Mouse (Mus musculus) gastrocnemius, adult 18-20 months (tissue): Measurements from ENCODE around the gene Spats2l. TPM values are rescaled to one million over a fixed set of nuclear protein-coding genes. Genes with fewer than 3 reads are reported as not detected.

Experiments
- DNase-seq: peaks from one replicate; pipeline ENCODE4 v3.0.0; 2021; ENCODE audit warnings: low spot score
- total RNA-seq, 2 experiments: library from RNA; stranded (reverse); gene quantifications; 2 replicates each; pipeline ENCODE4 v1.2.3; 2021

Spats2l gene
- total RNA-seq, 2 experiments from 2014 or later = 2.3 to 2.6 TPM

DNA sequence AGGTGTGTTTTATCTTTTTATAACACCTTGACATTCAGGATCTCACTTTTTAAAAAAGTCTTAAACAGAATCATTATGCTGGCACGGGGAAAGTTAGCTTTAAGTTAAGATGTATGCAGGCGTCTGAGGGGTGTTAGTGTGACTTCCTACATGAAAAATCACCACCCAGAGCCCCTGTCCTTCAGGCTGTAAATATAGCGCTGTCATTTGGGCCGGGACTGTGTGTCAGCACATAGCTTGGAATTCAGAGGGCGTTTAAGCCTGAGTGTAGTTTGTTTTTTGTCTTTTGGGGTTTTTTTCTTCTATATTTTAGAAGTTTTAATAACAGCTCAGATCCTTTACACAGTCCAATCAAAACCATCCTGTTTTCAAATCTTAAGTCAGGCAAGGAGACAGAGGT is 115.8 kb downstream of the Spats2l start:
- no peak for DNase-seq

DNA sequence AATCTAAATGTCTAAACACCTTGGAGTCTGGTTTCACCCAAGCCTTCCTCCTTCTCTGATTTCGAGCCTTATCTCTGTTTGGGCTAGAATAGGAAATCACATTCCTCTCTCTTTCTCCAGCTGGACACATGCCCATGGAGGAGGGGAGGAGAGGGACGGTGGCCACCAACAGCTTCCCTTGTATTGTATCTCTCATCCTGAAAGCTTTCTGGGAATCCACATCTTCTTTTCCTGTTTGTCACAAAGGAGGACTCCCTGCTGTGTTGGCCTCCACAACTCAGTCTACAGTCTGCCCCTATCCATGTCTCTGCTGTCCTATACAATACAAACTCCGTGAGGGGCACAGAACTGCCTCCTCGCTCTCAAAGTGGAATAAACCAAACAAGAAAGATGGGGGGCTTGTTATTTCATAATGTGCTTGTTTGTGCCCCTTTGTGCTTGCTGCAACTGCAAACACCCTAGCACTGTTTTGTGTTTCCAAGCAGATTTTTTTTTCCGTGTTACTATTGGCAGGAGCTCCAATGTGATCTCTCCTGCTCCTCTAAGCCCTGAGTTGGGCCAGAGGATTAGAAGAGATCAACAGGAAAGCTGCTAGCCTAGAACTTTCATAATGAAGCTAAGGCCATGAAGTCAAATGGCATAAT is 116.4 kb downstream of the Spats2l start:
- no peak for DNase-seq

DNA sequence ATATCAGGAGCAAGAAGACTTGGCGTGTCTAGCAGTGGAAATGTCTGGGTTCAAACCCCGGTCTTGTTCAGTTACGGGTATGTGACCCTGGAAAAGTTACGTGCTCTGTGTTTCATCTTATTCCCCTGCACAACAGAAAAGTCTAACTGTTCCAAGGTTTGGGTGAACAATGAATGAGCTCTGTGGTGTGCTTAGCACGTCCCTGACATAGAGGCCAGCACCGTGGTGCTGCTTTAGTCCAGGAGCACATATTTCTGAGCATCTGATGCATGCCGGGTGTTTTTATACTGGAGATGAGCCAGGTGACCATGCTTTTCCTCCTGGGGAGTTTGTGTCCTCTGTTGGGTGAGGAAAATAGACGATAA is 116.9 kb downstream of the Spats2l start:
- no peak for DNase-seq

DNA sequence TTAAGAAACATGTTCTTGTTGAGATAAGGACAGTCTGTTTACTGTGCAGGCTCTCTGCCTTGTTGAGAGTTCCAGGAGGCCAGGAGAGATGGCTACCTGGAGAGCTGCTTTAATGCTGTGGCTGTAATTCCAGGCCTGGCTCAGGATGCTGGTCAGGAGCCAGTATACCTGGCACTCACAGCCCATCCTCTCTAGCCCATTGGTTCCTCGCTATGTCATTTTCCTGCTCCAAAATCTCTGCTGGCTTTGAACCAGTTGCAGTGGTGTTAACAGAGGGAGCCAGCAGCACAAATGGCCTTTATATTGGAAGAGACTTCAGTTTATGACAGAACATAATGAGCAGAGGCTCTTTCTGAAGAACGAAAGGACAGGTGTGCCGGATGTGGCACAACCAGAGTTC is 127.5 kb downstream of the Spats2l start:
- DNase-seq = no peak

DNA sequence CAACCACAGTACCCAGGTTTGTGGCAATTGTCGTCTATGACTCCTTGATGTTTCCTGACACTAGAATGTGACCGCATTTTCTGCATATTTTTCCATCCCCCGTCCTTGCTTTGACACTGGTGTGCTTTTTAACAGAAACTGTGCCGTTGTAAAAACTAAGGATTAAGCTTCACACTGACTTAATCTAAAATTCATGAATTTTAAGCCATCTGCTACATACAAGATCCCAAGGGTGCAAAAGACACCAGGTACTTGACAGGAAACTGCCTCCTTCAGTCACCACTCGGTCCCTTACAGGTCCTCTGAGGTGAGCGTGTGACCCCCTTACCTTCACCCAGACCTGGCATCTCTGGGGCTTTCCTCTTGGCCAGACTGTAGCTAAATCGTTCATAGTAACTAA is 129.8 kb downstream of the Spats2l start:
- no peak for DNase-seq

DNA sequence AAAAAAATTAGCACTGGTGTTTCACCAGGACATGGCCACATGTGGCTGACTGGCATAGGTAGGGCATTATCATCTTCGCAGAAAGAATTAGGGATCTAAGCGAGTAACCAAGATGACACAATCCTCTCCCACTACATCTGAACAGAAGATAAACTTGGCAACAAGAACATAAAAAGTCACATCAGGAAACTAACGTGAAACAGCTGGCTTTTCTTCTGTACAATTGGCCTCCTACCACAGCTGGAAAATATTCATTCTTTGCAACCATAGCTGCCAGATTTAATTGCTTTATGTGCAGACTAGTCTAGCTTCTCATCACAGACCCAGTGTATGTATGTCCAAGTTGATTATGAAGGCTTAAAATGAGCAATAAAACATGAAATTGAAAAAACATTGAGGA is 131.9 kb downstream of the Spats2l start:
- DNase-seq = no peak

DNA sequence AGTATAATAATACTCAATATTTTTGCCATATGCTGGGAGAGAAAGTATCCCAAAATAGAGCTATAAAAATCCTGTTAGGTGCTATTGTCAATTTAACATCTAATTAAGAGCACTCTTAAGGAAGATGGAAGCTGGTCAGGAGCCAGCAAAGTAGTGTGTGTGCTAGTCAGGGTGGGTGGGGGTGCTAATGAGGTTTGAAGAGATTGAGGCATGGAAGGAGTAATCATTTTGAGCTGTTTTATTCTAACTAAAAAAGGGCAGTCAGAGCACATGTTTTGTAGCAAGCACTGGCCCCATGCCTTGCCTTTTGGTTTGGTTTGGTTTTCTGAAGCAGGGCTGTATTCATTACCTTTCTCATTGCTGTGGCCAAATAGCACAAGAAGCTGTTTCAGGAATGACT is 132.3 kb downstream of the Spats2l start:
- no peak for DNase-seq

DNA sequence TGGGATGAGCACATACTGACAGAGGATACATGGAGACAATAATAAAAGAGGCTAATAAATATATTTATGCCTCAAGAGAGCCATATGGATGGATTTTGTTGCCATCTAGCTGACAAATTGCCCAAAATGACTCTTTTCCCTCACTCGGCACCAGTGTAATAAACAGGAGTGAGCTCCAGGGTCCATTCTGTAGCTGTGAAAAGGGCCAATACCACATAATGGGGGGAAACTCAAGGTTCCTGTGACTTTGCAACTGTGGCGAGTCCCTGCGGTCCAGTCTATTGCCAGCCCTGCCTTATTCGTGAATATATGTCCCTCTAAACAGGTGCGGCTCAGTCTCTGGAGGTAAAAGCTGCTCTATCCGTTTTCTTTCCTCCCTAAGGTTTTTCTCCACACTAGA is 137.6 kb downstream of the Spats2l start:
- DNase-seq = no peak

DNA sequence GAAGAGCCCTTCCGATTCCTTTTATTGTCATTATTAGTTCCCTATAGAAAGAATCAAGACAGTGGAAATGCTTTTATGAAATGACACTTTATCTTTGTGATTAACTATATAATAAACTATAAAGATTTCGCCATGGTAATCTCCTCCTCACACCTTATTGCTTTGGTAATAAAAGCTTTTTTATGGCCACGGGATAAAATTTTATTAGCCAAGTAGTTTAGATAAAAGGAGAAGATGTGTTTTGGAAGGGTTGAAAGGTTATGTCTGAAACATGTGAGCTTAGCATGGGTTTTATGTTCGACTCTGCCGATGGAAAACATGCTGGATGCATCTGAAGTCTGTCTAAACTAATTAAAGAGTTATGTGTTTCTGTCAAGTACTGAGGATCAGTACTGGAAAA is 143.4 kb downstream of the Spats2l start:
- no peak for DNase-seq

DNA sequence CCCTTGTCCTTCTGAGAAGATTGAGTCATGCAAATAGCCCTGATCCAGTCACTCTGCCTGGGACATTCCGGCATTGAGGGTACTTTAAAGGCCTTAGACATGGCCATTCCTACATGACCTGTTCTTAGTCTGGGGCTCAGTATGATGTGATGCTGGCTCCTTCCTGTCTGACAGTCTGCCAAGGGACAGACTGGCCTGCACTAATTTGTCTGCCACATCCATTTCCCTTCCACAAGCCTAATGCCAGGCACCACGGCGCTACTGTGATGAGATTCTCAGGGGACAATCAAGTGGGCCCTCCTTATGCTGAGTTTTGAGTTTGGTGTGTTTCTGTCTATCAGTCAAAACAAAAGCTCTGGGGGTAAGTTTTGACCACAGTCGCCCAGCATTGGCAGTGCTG is 144.6 kb downstream of the Spats2l start:
- no peak for DNase-seq

DNA sequence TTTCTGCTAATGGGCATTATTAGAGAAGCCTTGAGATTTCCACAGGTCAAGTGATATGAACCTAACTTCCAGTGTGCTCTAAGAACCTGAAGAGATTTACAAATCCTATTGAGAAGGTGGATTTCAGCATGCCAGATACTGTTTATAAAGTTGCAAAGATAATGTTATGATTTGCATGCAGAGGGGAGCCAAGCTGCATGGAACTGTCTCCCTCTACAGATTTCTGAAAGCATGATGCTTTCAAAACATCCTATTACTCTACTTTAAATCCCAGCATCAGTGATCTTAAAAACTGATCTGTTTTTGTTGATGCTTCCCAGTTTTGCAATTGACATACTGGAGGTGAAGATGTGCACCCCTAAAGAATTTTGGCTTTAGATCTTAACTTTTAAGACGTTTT is 160.3 kb downstream of the Spats2l start:
- DNase-seq = no peak

DNA sequence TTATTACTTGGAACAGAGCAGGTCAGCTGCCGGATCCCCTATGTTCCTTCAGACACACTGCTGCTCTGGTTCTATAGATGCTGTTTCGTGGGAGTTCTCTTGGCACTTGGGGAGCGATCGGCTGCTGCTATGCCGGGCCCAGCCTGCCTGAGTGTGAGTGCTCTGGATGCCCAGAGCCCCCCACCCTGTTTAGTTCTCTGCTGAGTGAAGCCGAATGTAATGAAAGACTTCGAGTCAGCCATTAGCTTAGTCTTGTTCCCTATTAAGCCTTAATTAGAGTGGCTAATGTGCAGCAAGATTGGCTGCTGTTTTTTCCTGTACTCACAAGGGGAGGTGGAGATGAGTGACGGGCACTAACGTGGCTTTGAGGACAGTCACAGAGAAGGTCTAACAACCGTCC is 166.7 kb downstream of the Spats2l start:
- DNase-seq = no peak

DNA sequence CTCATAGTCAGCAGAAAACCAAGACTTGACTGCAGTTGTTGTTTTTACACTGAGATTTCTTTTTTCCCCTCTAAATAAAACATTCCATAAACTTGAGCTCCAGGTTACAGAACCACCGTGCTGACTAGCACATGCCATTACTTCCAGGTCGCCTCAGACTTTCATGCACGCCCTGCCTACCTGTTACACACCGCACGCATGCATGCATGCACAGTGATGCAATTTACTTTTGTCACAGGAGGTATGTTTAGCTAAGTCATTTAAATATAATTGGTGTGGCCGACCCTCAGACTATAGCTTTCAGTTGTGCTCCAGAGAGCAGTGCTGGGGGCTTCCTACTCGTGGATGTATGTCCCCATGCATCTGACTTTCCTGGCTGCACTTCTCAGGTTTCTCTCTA is 167.1 kb downstream of the Spats2l start:
- no peak for DNase-seq

DNA sequence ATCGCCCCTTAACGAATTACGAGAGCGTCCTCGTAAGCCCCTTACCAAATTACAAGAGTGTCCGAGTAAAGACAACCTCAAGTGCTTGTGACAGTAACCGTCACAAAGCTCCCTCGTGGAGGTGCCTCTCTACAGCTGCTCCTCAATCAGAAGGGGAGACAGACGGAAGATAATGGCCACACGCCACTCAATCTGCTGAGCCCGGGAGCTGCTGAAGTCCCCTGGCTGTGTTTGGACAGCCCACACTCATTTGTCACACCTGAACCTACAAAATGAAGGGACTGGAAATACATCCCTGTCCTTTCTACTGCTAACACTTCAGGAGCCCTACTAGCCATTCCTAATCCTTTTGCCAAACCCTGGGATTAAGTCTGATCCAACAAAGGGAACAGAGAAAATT is 167.8 kb downstream of the Spats2l start:
- DNase-seq = no peak

DNA sequence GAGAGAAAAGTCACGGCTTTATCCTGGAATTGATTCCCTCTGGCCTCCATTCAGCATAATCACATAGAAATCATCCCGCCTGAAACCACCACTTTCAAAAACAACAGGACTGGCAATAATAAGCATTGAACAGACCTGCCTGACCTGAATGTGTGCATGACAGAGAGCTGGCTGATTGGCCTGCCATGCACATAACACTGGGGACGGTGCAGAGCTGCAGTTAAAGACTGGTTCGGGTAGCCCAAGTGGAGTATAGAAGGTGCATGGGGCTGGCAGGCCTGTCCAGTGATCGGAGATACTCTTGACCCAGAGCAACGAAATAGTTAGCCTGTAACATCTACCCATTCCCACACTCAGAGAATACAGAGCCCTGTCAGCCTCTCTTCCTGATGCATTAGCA is 168.3 kb downstream of the Spats2l start:
- no peak for DNase-seq

DNA sequence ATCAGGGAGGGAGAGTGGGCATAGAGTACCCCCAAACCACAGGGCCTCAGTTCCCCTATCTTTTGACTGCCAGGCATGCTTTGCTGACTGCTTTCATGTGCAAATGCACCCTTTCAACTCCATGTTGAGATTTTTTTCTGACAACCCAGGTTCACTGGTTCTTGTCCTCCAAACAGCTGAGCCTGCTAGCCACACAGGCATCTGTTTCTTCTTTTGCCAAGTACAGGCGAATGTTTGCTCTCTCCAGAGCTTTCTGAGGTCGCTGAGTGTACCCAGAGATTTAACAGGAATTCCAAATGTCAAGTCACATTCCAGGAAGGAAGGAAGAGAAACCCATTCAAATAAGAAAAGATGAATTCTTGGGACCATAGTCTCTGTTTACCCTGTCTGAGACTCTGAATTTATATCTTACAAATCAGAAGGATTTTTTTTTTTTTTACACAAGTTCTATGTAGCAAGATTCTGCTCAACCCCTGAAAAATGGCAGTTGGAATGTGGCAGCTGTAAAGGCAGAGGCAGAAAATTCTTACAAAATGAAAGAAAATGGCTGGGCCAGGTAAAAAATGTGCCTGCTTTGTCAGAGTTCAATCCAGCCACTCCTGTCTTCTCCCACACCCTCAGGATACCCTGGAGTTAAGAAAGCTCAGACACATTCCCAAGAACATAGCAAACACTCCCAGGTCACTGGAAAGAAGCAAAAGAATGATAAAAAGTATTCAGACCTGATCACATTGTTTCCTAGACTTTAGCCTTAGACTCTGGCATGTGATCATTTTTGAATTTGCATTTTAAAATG is 173.8 kb downstream of the Spats2l start:
- DNase-seq = no peak

DNA sequence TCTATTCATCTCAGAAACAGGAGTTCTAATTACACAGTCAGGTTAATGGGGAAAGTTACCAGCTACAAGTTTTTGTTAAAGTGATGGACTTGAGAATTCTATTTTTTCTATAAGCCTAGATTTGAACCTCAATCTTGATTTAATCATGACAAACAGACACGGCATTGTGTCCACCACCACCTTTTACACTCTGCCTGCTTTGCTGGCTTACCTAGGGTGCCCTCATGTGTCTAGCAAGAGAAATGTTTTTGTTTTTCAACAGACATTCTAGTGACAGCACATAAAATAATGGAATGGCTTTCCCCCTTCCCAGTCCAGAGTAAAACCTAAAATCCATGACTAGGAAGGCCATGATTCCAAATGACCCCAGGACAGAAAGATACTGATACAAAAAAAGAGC is 175.2 kb downstream of the Spats2l start:
- DNase-seq = no peak

DNA sequence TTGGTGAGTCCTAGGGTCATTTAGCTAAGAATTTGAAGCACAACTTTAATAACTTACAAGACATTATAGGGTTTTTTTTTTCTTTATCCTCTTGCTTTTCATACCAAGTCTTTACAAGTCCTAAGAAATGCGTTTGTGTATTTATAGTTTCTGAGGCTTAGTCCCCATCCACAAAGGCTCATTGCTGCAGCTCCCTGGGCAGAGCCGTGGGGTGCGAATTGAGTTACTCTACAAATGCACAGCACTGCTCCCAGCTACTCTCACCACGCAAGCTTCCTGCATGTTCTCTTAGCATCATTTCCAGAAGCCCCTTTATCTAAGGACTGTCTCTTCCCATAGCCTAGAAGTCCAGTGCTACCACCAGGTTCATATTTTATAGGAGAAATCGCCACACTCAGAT is 175.8 kb downstream of the Spats2l start:
- DNase-seq = no peak

DNA sequence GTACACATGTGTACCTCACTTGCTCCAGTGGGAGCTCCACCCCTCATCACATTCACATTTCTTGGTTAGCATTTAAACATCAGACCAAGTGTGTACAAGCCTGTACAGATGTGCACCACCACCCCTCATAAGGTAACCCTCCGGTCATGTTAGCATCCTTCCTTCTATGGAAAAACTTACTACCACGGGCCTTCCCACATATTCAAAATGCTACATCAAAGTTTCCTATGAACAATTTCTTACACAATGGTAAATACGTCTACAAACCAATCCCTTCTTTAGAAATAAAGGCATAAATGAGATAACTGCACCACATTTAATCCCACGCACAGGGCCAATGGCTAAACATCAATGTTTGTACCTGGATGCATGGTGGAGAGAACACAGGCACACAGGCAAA is 178.5 kb downstream of the Spats2l start:
- DNase-seq = no peak

DNA sequence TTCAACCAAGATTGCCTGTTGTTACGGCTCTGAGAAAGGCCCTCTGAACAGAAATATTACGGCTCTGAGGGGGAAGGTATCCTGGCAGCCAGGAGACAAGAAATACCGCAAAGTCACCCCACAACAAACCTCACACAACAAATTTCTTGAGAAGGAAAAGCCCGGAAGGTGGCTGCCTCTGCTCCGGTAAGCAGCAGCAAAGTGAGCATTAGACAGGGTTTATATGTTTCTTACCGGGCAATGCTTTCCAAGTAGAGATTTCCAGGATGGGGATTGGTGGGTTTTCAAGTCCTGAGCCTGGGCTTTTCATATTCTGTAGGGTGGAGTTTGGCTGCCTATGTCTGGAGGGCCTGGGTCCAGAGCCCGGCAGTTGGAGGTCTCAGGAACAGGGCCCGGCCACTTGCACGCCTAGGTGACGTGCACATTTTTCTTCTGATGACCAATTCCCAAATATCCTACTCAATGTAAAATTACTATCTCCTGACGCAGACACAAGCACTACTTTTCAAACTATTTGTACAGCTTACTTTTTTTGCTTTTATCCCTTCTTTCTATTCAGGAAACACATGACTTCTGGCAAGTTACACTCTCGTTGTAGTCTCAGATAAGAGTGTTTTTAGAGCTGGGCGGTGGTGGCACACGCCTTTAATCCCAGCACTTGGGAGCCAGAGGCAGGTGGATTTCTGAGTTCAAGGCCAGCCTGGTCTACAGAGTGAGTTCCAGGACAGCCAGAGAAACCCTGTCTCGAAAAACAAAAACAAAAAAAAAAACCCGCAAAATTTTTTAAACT is 179.8 kb downstream of the Spats2l start:
- no peak for DNase-seq

DNA sequence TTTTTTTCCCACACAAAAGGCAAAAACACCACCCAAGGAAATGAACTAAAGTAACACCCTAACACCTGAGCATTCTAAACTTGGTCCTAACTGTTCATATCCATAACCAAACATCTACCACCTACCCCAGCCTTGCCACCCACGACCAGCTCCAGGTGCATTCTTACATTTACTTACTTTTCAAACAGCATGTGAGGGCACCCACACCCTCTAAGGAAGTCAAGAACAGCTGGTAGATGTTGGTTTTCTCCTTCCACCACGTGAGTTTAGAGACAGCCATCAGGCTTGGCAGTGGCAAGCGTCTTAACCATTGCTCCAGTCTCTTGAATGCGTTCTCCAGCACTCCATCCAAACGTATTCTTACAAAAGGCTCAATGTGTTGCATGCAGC is 180.4 kb downstream of the Spats2l start:
- DNase-seq = no peak

DNA sequence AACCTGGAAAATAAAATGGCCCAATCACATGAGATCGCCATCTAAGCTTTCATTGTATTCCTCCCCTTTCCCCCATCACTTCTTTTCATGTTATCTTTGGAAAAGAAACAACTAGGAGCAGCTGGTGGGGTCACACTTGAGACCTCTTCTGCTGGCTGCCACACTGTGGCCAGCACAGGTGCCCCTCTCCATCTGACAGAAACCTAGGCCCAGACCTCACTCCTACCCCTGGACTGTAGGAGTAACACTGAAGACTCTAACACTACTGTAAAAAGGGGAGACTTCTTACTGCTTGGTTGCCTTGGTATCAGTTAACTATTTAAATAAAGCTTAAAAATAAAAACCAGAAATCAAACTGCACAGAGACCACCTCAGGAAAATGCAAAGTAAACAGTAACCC is 181.8 kb downstream of the Spats2l start:
- no peak for DNase-seq
